Mouse (Mus musculus) limb, embryonic 14.5 days (tissue): ENCODE measurements around the gene Dmac2. TPM values are rescaled to one million over a fixed set of nuclear protein-coding genes. Genes with fewer than 3 reads are reported as not detected.

Experiments used
- ATAC-seq: fragments of 200-750 bp; cut with Nextera tagmentation; 2 replicates; pipeline ENCODE4 v1.8.0; 2017; ENCODE audit warnings: low read depth, moderate number of reproducible peaks, moderate TSS enrichment; ENCODE audit not compliant: low FRiP score
- DNase-seq: peaks from one replicate; pipeline ENCODE4 v3.0.0-alpha.2; 2015; ENCODE audit warnings: low spot score
- H3K27ac ChIP-seq: fragments of 300-500 bp; sonication (generic); replicated peaks from 2 replicates; pipeline ENCODE4 v1.5.1; 2014; ENCODE audit warnings: low read depth, mild to moderate bottlenecking, low read length, moderate library complexity, mixed read lengths
- H3K27me3 ChIP-seq: fragments of 300-500 bp; sonication (generic); 2 replicates; pipeline ENCODE4 v1.6.1; 2014; ENCODE audit warnings: low read length, mixed read lengths; ENCODE audit not compliant: control insufficient read depth, insufficient read depth
- H3K36me3 ChIP-seq: fragments of 300-500 bp; sonication (generic); 2 replicates; pipeline ENCODE4 v1.6.1; 2014; ENCODE audit warnings: mild to moderate bottlenecking, low read length, moderate library complexity, mixed read lengths; ENCODE audit not compliant: control insufficient read depth, insufficient read depth
- H3K4me1 ChIP-seq: fragments of 300-500 bp; sonication (generic); 2 replicates; pipeline ENCODE4 v1.6.1; 2014; ENCODE audit warnings: antibody characterized with exemption, low read length, mixed read lengths; ENCODE audit not compliant: control insufficient read depth, insufficient read depth
- H3K4me2 ChIP-seq: fragments of 300-500 bp; sonication (generic); replicated peaks from 2 replicates; pipeline ENCODE4 v1.6.1; 2014; ENCODE audit warnings: low read depth, mild to moderate bottlenecking, low read length, moderate library complexity; ENCODE audit not compliant: severe bottlenecking
- H3K4me3 ChIP-seq: fragments of 300-500 bp; sonication (generic); replicated peaks from 2 replicates; pipeline ENCODE4 v1.5.1; 2014; ENCODE audit warnings: low read length
- H3K9ac ChIP-seq: fragments of 300-500 bp; sonication (generic); 2 replicates; pipeline ENCODE4 v1.6.1; 2014; ENCODE audit warnings: mild to moderate bottlenecking, low read depth, low read length, moderate library complexity; ENCODE audit not compliant: severe bottlenecking
- H3K9me3 ChIP-seq: fragments of 300-500 bp; sonication (generic); 2 replicates; pipeline ENCODE4 v1.6.1; 2016; ENCODE audit warnings: low read length; ENCODE audit not compliant: control insufficient read depth
- POLR2A ChIP-seq: fragments of 200-500 bp; IDR thresholded peaks from 2 replicates; pipeline ENCODE4 v1.8.0; 2012; ENCODE audit warnings: inconsistent platforms, mild to moderate bottlenecking, moderate library complexity, borderline replicate concordance; ENCODE audit not compliant: insufficient read depth, insufficient read length; ENCODE audit errors: extremely low read depth
- WGBS: fragments of 180-500 bp; shearing (Covaris S2); extraction: QIAGEN DNeasy Blood & Tissue Kit; methylation state at CpG from one replicate; pipeline ENCODE4 v1.1.7; 2014; 5-methylcytosine and 5-hydroxymethylcytosine counted together
- polyA plus RNA-seq, 2 experiments: library from polyadenylated mRNA; depleted of rRNA in 1 of 2; stranded (reverse) in 1 of 2; unstranded in 1 of 2; fragments of >200 nt; fragmentation: Nextera tagmentation in 1 of 2; extraction: Ambion mirVana in 1 of 2; gene quantifications; 2 replicates each; pipeline versions ENCODE4 v1.2.1 to v1.2.3; 2012 to 2014

Gene Dmac2
- polyA plus RNA-seq, 2 experiments, result 32.7 to 39.7 TPM

- Histone ChIP-seq H3K4me3 (peak overlapping the region; percentile 68), H3K4me2 (peak overlapping the region; percentile 67), H3K27ac (no peak overlapping the region), H3K9me3 (no peaks in the 10 kb centered on the region), H3K27me3 (no peaks in the 10 kb centered on the region), H3K4me1 (0 out of 2 replicates have a peak, but pooled peaks cover 5% of the 10 kb centered on the region), H3K36me3 (peaks cover 26% of the 10 kb centered on the region), H3K9ac (peak overlapping the region; percentile 62)
- no peak for TF ChIP-seq POLR2A
- 12% methylated on average over 5 of the region's 5 CpGs for WGBS
- DNase-seq, result no peak
- no peak for ATAC-seq
Observed at GRCm38 (mm10) chr7:25619722-25619991, 443 bp downstream of the Dmac2 start.

- Histone ChIP-seq H3K4me2 (peak overlapping the region; percentile 67), H3K4me1 (0 out of 2 replicates have a peak, but pooled peaks cover 5% of the 10 kb centered on the region), H3K9ac (no peak overlapping the region), H3K4me3 (peak overlapping the region; percentile 68), H3K36me3 (peaks cover 30% of the 10 kb centered on the region), H3K9me3 (no peaks in the 10 kb centered on the region), H3K27ac (no peak overlapping the region), H3K27me3 (no peaks in the 10 kb centered on the region)
- TF ChIP-seq POLR2A, result no peak
- no peak for DNase-seq
- ATAC-seq, result no peak
- 94% methylated on average over 5 of the region's 5 CpGs for WGBS
Observed at GRCm38 (mm10) chr7:25620101-25620500, 887 bp downstream of the Dmac2 start.

GRCm38 (mm10) chr7:25620751-25621150 lies 1.5 kb downstream of the Dmac2 start:
- Histone ChIP-seq H3K27ac (no peak overlapping the region), H3K4me3 (no peak overlapping the region), H3K9ac (no peak overlapping the region), H3K4me1 (0 out of 2 replicates have a peak, but pooled peaks cover 5% of the 10 kb centered on the region), H3K9me3 (no peaks in the 10 kb centered on the region), H3K4me2 (no peak overlapping the region), H3K36me3 (peaks cover 36% of the 10 kb centered on the region), H3K27me3 (no peaks in the 10 kb centered on the region)
- TF ChIP-seq POLR2A, result no peak
- no peak for ATAC-seq
- no peak for DNase-seq
- 90% methylated on average over 11 of the region's 11 CpGs for WGBS

GRCm38 (mm10) chr7:25623857-25624370 lies 4.7 kb downstream of the Dmac2 start:
- ATAC-seq (no peak), DNase-seq (no peak)
- H3K4me2 ChIP-seq, result no peak overlapping the region
- no peak overlapping the region for H3K9ac ChIP-seq
- H3K9me3 ChIP-seq, result no peaks in the 10 kb centered on the region
- no peak overlapping the region for H3K27ac ChIP-seq
- peaks cover 16% of the 10 kb centered on the region for H3K4me1 ChIP-seq
- TF ChIP-seq POLR2A, result no peak
- H3K36me3 ChIP-seq, result peaks cover 36% of the 10 kb centered on the region
- WGBS, result 91% methylated on average over 8 of the region's 11 CpGs
- H3K27me3 ChIP-seq, result no peaks in the 10 kb centered on the region
- H3K4me3 ChIP-seq, result no peak overlapping the region

GRCm38 (mm10) chr7:25624851-25625250 lies 5.6 kb downstream of the Dmac2 start:
- 72% methylated on average over 5 of the region's 5 CpGs for WGBS
- no peak overlapping the region for H3K27ac ChIP-seq
- DNase-seq, result peak; percentile 15

GRCm38 (mm10) chr7:25625594-25626250 lies 6.5 kb downstream of the Dmac2 start:
- Histone ChIP-seq H3K36me3 (peaks cover 44% of the 10 kb centered on the region), H3K4me2 (no peak overlapping the region), H3K9me3 (no peaks in the 10 kb centered on the region), H3K4me3 (no peak overlapping the region), H3K9ac (no peak overlapping the region), H3K4me1 (peaks cover 11% of the 10 kb centered on the region), H3K27ac (no peak overlapping the region), H3K27me3 (no peaks in the 10 kb centered on the region)
- no peak for TF ChIP-seq POLR2A
- DNase-seq, result no peak
- WGBS, result 75% methylated on average over 10 of the region's 10 CpGs
- no peak for ATAC-seq

More at GRCm38 (mm10) chr7:25624851-25625250, 5.6 kb downstream of the Dmac2 start:
- Histone ChIP-seq H3K4me3 (no peak overlapping the region), H3K9me3 (no peaks in the 10 kb centered on the region), H3K27me3 (no peaks in the 10 kb centered on the region), H3K36me3 (peaks cover 36% of the 10 kb centered on the region), H3K9ac (no peak overlapping the region), H3K4me2 (no peak overlapping the region), H3K4me1 (peaks cover 14% of the 10 kb centered on the region)
- peak; percentile 24; the same call in 1 of the 2 replicates for ATAC-seq
- no peak for TF ChIP-seq POLR2A
